Mouse (Mus musculus) left cerebral cortex, adult 2 months (tissue): ENCODE data around the gene Map3k12. TPM values are rescaled to one million over a fixed set of nuclear protein-coding genes. Genes with fewer than 3 reads are reported as not detected.

Experiments used
- DNase-seq, 2 experiments: peaks; one replicate each; pipeline ENCODE4 v3.0.0; 2021 to 2022; ENCODE audit warnings: low spot score in 2 of 2, mixed read lengths in 1 of 2; ENCODE audit errors: extremely low spot score in 1 of 2
- H3K27ac ChIP-seq: fragments of 200-600 bp; 2 replicates; pipeline ENCODE4 v1.8.1; 2022
- H3K4me3 ChIP-seq: fragments of 200-600 bp; 2 replicates; pipeline ENCODE4 v1.8.1; 2022
- CTCF ChIP-seq: fragments of 200-600 bp; IDR thresholded peaks from 2 replicates; pipeline ENCODE4 v1.8.1; 2022; ENCODE audit warnings: antibody characterized with exemption, mild to moderate bottlenecking, moderate library complexity
- intact Hi-C: fragments of 180-260 bp; cut with DNase I; formaldehyde crosslinking; loops from one replicate; pipeline ENCODE4 v1.15.1; 2025
- total RNA-seq, 2 experiments: library from RNA; stranded (reverse); gene quantifications; 2 replicates each; pipeline ENCODE4 v1.2.3; 2021

The Map3k12 gene
- total RNA-seq, 2 experiments from 2014 or later, result 96.5 to 96.8 TPM

DNA sequence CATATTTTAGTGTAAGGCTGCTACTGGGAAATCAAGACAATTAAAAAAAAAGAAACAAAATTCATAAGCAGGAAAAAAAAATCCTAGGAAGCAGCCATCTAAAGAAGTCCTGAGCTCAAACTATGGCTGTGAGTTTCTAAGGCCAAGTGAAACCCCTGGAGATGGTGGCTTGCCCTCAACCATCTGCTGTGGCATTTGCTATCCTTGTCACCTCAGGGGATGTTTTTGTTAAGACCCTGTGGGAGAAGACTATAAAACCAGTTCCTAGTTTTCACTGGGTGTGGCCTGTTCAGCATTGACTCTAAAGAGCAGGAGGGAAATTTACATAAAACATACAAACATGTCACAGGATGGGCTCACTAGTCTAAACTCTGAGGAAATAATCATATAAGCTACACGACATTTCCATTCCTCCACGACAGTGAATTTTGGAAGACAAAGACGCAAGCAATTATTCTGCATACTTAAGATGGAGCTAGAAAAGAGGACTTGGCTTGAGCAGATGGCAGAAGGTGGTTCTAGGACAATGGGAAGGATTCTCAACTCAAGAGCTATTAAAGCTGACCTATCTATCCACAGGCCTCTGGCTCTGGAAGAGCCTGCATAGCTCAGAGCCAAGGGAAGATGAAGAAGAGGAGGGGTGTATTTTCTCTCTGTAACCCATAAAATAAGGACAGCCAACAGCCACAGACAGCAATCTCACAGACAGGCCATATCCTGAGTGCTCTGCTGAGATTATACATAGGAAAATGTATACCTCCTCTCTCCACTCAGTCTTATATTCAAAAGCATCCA lies 15.4 kb upstream of the Map3k12 start:
- TF ChIP-seq CTCF, result no peak
- intact Hi-C loops, result no loop called here
- Histone ChIP-seq H3K27ac (no peak overlapping the region), H3K4me3 (no peak overlapping the region)
- DNase-seq, result no peak

DNA sequence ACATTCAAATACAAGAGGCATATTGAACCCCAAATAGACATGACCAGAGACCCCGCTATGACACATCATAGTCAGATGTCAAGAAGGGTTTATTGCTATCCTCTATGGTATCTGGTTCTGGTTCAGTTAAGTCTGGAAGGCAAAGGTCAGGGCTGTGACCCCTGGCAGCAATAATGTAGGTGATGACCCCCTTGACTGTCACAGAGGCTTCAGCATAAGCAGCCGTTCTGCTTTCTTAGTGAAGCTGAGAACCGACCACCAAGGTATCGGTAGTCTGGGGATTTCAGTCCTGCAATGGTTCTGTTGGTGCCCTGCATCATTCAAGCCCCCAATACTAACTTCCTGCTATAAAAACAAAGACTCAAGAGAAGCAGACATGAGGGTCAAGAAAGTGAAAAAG lies 14.7 kb upstream of the Map3k12 start:
- no peak for TF ChIP-seq CTCF
- Histone ChIP-seq H3K27ac (no peak overlapping the region), H3K4me3 (no peak overlapping the region)
- intact Hi-C loops, result no loop called here
- no peak for DNase-seq

DNA sequence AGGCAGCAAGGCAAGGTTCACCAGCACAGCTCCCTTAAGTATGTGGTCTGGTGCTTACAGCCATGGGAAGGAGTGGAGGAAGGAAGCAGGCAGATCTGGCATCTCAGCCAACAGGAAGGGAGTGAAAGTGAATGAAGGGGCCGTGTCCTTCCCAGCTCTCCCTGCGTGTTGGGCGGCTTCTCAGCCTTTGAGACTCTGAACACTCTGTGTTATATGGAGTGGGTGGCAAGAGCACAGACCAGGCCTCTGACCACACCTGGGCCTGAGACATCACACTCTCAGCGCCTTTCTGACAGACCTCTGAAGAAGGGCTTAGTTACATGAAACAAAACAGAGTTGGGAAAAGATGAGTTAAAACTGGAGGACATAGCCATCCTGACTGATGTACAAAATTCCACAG lies 13.7 kb upstream of the Map3k12 start:
- intact Hi-C loops, result no loop called here
- DNase-seq, result no peak
- Histone ChIP-seq H3K4me3 (no peak overlapping the region), H3K27ac (no peak overlapping the region; the same call in 1 of the 2 replicates)
- TF ChIP-seq CTCF, result no peak

DNA sequence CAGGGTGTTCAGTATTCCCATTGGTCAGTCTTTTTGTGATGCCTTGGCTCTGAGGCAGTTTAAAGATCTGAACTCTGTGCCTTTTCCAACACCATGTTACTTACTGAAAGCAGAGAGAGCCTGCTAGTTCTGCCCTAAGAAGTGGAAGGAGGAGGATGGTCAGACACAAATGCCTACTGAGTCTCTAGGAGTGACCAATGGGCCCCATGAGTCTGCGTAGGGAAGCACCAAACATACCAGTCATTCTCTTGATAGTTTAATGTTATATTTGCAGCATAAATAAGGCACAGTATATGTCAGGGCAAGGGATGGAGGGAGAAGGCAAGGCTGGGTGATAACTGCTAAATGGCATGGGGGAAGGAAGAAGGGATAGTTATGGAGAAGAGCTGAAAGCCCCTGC lies 11.5 kb upstream of the Map3k12 start:
- Histone ChIP-seq H3K27ac (no peak overlapping the region; the same call in 1 of the 2 replicates), H3K4me3 (no peak overlapping the region)
- TF ChIP-seq CTCF, result no peak
- intact Hi-C loops, result no loop called here
- DNase-seq, result no peak

DNA sequence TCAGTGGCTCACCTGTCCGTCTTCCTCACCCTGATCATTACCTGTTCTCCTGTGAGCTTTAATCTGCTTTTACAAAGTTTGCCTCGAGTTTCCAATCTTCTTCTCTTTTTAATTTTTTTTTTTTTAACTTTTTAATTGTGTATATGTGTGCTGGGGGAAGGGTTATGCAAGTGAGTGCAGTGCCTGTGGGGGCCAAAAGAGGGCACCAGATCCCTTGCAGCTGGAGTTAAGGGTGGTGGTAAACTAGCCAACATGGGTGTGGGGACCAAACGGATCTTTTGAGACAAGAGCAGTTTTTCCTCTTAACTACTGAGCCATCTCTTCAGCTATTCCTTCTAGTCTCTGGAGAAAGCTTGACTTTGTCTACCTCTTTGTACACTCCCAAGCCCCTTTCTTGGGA lies 11.1 kb upstream of the Map3k12 start:
- peak; percentile 49 for TF ChIP-seq CTCF
- Histone ChIP-seq H3K4me3 (no peak overlapping the region), H3K27ac (no peak overlapping the region)
- intact Hi-C loops, result no loop called here
- no peak for DNase-seq

DNA sequence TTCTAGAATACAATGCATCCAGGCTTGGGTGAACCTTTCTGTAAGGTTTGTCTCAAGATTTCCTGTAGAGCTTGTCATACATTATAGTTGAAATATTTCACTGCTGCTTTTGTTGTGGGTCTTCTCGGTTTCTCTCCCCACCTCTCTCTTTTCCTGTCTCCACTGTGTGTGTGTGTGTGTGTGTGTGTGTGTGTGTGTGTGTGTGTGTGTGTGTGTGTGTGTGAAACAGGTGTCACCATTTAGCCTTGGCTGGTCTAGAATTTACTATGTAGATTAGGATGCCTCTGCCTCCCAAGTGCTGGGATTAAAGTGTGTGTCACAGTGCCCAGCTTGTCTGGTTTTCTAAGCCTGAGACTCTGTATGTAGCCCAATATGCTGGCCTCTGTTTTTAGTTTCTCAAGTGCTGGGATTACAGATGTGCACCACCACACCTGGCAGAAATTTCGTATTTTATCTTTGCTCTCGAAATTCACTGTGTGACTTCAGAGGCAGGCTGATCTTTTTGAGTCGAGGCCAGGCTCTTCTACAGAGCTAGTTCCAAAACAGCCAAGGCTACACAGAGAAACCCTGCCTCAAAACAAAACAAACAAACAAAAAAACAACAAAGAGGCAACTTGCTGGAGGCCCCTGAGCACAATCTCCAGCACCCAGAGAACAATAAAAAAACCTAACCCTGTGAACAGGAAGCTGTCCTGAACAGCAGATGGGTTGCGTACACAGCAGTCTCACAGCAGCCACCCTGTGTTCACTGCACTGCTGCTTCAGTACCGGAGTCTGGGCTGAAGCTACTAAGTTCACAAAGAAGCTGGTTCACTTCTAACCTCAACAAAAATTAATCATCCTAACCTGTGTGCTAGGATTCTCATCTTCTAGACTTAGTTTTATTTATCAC lies 9.5 kb upstream of the Map3k12 start:
- Histone ChIP-seq H3K4me3 (no peak overlapping the region), H3K27ac (no peak overlapping the region)
- no peak for DNase-seq
- intact Hi-C loops, result no loop called here
- no peak for TF ChIP-seq CTCF

DNA sequence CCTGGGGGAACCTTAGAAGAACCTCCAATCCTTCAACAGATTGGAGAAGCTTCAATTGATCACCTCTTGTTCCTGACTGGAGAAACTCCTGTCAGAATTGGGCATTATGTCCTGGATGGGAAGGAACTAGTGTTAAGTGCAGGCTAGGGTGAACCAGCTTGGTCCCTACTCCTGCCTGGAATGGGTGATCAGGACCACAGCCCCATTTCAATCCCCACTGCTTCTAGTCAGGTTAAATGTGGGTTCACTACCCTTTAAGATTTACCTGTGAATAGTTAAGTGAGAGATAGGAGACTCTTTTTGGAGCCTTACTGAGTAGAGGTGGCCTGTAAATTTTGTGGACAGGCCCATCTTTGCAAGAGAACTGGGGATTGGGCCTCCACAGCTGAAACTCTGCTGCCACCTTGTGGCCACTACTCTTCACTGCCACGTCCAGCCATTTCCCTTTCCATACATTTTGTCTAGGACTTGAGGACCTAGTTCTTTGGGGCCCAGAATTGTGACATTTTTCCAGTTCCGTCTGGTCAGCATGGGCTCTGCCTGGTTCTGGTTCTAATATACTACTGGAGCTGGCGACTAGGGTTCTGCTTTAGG lies 8.1 kb upstream of the Map3k12 start, which contains the start of gene Npff:
Gene Npff, minus strand, starts transcription at position 51 of the 594 bp plus-strand sequence.
- no peak; the same call in none of the 2 replicates for TF ChIP-seq CTCF
- intact Hi-C loops, result no loop called here
- H3K4me3 ChIP-seq, result no peak within 1 kb of the TSS
- DNase-seq, result peak; percentile 70 to 85
- peak within 1 kb of the TSS; percentile 32; the same call in 1 of the 2 replicates for H3K27ac ChIP-seq

DNA sequence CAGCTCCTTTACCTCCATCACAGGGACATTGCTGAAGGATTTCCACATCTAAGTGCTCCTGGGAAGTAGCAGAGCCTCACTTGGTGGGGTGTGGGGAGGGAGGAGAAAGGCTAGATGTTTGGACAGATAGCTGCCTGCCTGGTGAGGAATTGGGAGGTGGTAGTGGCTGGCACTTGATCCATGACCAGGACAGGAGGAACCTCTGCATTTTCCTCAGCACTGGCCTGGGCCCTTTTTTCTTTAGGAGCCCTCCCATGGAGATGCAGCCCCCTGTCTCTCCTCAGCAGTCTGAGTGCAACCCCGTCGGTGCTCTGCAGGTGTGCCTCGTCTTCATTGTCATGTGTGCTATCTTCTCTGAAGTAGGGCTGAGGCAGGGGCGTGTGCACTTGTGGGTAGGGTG lies 4.6 kb upstream of the Map3k12 start:
- intact Hi-C loops, result no loop called here
- DNase-seq, result peak in 1 of 2 experiments; percentile 8
- Histone ChIP-seq H3K4me3 (no peak overlapping the region), H3K27ac (no peak overlapping the region)
- no peak for TF ChIP-seq CTCF

DNA sequence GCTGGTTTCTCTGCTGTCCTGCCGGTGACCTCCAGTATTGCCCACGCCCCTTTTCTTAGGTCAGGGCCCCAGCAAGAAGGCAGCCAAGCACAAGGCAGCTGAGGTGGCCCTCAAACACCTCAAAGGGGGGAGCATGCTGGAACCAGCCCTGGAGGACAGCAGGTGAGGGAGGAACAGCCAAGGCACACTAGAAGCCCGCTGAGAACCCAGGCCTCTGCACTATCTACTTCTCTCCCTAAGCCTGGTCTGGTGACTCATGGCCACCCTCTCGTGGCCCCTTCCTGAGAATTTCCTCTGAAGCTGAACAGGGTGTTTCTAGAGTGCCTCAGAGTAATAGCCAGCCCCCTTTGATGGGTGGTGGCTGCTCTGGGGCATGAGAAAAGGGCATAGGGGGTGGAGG lies 3.6 kb upstream of the Map3k12 start:
- no peak for DNase-seq
- intact Hi-C loops, result no loop called here
- no peak for TF ChIP-seq CTCF
- Histone ChIP-seq H3K27ac (no peak overlapping the region), H3K4me3 (no peak overlapping the region)

DNA sequence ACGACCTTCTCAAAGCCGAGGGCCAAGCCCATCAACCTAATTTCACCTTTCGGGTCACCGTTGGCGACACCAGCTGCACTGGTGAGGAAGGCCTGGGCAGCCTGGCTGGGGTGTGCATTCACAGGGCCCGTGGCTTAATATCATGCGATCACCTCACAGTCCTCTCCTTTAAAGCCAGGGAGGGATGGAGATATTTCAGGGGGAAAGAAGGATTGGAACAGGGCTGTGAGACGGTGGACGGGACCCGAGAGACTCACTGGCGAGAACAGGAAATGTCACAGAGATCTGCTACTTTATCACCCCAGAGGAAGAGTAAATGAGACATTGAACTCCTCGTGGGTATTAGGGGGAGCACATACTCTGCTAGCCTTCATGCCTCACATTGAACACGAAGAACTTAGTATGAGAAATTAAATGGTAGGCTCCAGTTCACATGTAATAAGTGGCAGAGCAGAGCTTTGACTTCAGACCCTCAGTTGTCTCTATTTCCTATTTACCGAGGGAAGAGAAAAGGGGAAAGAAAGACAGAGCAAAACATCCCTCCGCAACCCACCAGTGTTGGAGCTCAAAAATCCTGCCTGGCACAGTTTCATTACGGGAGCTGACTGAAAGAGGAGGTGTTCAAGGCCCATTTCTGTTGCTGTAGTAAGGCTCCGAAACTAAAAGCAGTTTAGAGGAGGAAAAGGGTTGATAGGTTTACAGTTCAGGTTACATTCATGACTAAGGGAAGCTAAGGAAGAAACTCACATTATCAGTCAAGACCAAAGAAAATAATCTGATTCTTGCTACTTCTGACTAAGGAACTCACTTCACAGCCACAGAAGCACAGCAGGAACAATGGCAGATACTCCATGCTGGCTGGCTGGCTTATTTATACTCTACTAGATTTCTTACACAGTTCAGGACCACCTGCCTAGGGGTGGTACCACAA lies 2.6 kb upstream of the Map3k12 start:
- no peak for TF ChIP-seq CTCF
- intact Hi-C loops, result loop anchor here (2.0 to 5.0 kb wide), 2 partner anchors 112 to 151 kb away; partner anchors contain the start of gene Sp1
- DNase-seq, result no peak
- H3K27ac ChIP-seq, result peak overlapping the region; percentile 100
- H3K4me3 ChIP-seq, result peak overlapping the region; percentile 91

DNA sequence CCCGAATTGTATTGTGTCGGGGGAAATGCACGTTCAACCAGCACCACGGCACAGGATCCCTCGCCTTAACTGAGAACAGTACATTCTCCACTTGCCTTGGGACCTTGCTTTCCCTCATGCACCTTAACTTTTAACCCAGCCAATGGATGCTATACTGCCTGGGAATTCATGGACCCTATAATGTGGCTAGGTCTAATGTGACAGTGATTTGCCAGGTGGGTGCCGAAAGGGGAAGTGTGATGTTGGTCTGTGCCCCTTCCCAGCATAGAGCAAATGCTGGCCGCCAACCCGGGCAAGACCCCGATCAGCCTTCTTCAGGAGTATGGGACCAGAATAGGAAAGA lies 2.0 kb upstream of the Map3k12 start:
- Histone ChIP-seq H3K4me3 (peak overlapping the region; percentile 91), H3K27ac (peak overlapping the region; percentile 100)
- TF ChIP-seq CTCF, result no peak
- no peak for DNase-seq
- intact Hi-C loops, result loop anchor here (1.0 to 5.0 kb wide), 3 partner anchors 27 to 152 kb away; partner anchors contain the start of gene Sp1
